Mouse (Mus musculus) kidney, embryonic 15.5 days (tissue): ENCODE measurements around the gene Mif. TPM values are rescaled to one million over a fixed set of nuclear protein-coding genes. Genes with fewer than 3 reads are reported as not detected.
"Not testable (repeated sequence)": the region's sequence is repeated elsewhere in the genome, so short reads cannot be mapped to it uniquely, and the experiment has no call there.

Experiments
- ATAC-seq: fragments of 200-750 bp; cut with Nextera tagmentation; replicated peaks from 2 replicates; pipeline ENCODE4 v1.8.0; 2017; ENCODE audit warnings: moderate TSS enrichment; ENCODE audit not compliant: low FRiP score
- H3K27ac ChIP-seq: fragments of 300-500 bp; sonication (generic); 2 replicates; pipeline ENCODE4 v1.5.1; 2015; ENCODE audit warnings: mild to moderate bottlenecking, inconsistent platforms
- H3K27me3 ChIP-seq: fragments of 300-500 bp; sonication (generic); 2 replicates; pipeline ENCODE4 v1.6.1; 2015; ENCODE audit warnings: inconsistent platforms
- H3K36me3 ChIP-seq: fragments of 300-500 bp; sonication (generic); 2 replicates; pipeline ENCODE4 v1.6.1; 2015; ENCODE audit warnings: inconsistent platforms
- H3K4me1 ChIP-seq: fragments of 300-500 bp; sonication (generic); 2 replicates; pipeline ENCODE4 v1.6.1; 2015; ENCODE audit warnings: inconsistent platforms
- H3K4me2 ChIP-seq: fragments of 300-500 bp; sonication (generic); 2 replicates; pipeline ENCODE4 v1.6.1; 2015; ENCODE audit warnings: moderate library complexity, mild to moderate bottlenecking, inconsistent platforms
- H3K4me3 ChIP-seq: fragments of 300-500 bp; sonication (generic); replicated peaks from 2 replicates; pipeline ENCODE4 v1.5.1; 2015; ENCODE audit warnings: mild to moderate bottlenecking, inconsistent platforms
- H3K9ac ChIP-seq: fragments of 300-500 bp; sonication (generic); 2 replicates; pipeline ENCODE4 v1.6.1; 2015; ENCODE audit warnings: mild to moderate bottlenecking, inconsistent platforms
- H3K9me3 ChIP-seq: fragments of 300-500 bp; sonication (generic); replicated peaks from 2 replicates; pipeline ENCODE4 v1.6.1; 2016; ENCODE audit warnings: inconsistent platforms
- WGBS: fragments of 180-500 bp; shearing (Covaris S2); methylation state at CpG from one replicate; pipeline ENCODE4 v1.1.7; 2015; ENCODE audit warnings: mixed read lengths; 5-methylcytosine and 5-hydroxymethylcytosine counted together
- polyA plus RNA-seq: library from polyadenylated mRNA; unstranded; fragments of >200 nt; fragmentation: Nextera tagmentation; extraction: Ambion mirVana; gene quantifications from 2 replicates; pipeline ENCODE4 v1.2.1, GENCODE M21; 2015

The Mif gene
- polyA plus RNA-seq, 1 experiment from 2014 or later = 2,032 TPM

DNA sequence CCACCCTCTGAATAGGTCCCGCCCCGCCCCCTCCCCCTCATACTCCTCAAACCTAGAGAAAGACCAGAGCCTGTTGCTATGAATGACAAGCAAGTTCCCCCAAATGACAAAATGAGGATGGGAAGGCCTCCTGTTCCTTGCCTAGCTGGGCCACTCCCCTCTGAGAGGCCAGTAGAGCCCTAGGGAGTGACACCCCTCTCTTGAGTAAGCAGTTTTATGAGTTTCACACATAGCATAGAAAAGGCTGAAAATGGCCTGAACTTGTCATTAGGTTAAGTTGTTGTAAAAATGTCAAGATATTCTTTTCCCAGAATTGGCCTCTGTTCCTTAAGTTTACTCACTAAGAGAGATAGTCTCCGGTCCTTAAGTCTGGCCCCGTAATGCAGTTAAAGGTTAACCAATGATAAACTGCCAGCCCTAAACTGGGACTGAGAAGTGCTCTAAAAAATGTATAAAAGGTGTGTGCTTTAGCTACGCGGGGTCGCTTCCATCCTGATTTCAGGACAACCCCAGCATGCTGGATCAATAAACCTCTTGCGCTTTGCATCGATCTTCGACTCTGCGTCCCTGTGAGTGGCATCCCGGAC is 7.4 kb downstream of the Mif start:
- ATAC-seq = no peak
- no peaks in the 10 kb centered on the region for H3K9me3 ChIP-seq
- H3K27ac ChIP-seq = no peak overlapping the region
- peaks cover 15% of the 10 kb centered on the region for H3K36me3 ChIP-seq
- H3K4me3 ChIP-seq = no peak overlapping the region
- no peak overlapping the region for H3K9ac ChIP-seq
- no peaks in the 10 kb centered on the region; the same call in 1 of the 2 replicates for H3K27me3 ChIP-seq
- peaks cover 6% of the 10 kb centered on the region for H3K4me1 ChIP-seq
- H3K4me2 ChIP-seq = no peak overlapping the region
- WGBS = 92% methylated on average over 12 of the region's 12 CpGs

- Histone ChIP-seq H3K27me3 (no peaks in the 10 kb centered on the region; the same call in 1 of the 2 replicates), H3K9ac (no peak overlapping the region), H3K4me1 (0 out of 2 replicates have a peak, but pooled peaks cover 3% of the 10 kb centered on the region), H3K4me2 (no peak overlapping the region), H3K27ac (no peak overlapping the region), H3K36me3 (peaks cover 6% of the 10 kb centered on the region), H3K4me3 (no peak overlapping the region), H3K9me3 (no peaks in the 10 kb centered on the region)
- whole genome bisulfite sequencing = 41% methylated on average over 3 of the region's 3 CpGs
- ATAC-seq = no peak
Observed at GRCm38 (mm10) chr10:75851681-75852080, 8.4 kb downstream of the Mif start.

- Histone ChIP-seq H3K36me3 (no peaks in the 10 kb centered on the region), H3K4me3 (no peak overlapping the region), H3K27ac (no peak overlapping the region), H3K9ac (no peak overlapping the region), H3K27me3 (no peaks in the 10 kb centered on the region; the same call in 1 of the 2 replicates), H3K4me2 (no peak overlapping the region), H3K4me1 (0 out of 2 replicates have a peak, but pooled peaks cover 3% of the 10 kb centered on the region), H3K9me3 (no peaks in the 10 kb centered on the region)
- WGBS = 12% methylated on average over 6 of the region's 6 CpGs
- no peak for ATAC-seq
Observed at GRCm38 (mm10) chr10:75851076-75851475, 9.0 kb downstream of the Mif start.

DNA sequence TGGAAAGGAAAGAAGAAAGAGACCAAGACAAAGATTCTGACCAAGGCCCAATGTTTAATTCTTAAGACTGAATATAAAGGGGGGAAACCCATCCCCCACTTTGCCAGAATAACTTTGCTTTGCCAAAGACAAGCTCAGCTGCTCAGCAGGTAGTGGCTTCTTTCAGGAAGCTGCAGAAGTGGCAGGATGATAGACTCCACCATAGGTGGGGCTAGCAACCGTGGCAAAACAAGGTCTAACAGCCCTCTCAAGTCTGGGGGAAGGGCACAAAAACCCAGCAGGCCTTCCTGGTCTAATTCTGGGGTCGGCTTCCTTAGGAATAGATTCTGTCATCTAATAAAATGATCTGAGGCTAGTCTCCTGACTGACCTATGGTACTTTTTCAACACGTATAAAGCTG is 11.7 kb downstream of the Mif start:
- no peaks in the 10 kb centered on the region for H3K9me3 ChIP-seq
- no peak overlapping the region for H3K4me3 ChIP-seq
- 0 out of 2 replicates have a peak, but pooled peaks cover 3% of the 10 kb centered on the region for H3K4me1 ChIP-seq
- no peak overlapping the region for H3K27ac ChIP-seq
- no peak for ATAC-seq
- no peaks in the 10 kb centered on the region for H3K36me3 ChIP-seq
- H3K4me2 ChIP-seq = no peak overlapping the region
- H3K27me3 ChIP-seq = no peaks in the 10 kb centered on the region; the same call in 1 of the 2 replicates
- H3K9ac ChIP-seq = no peak overlapping the region
- WGBS = 27% methylated on average over 3 of the region's 3 CpGs

DNA sequence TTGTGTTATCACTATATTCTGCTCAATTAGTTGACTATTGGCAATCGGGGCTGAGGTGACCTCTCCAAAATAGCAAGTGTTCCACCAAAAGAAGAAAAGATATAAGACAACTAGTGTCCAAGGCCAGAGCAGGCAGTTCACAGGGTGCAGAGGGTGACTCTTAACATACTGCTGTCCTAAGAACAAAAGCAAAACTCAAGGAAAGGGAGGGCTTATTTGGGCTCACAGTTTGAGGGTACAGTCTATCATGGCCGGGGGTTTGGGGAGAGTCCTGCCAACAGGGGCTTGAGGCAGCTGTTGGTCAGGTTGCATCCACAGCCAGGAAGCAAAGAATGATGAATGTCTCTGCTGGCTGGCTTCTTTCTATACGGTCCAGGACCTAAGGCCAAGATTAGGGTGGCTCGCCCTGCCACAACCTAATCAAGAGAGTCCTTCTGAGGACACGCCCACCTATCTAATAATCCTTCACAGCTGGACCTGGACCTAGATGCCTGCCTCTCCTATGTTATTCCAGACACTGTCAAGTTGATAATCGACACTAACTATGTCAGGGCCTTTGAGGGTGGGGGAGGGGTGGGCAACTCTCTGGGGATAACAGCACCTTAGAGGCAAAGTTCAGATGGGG is 14.6 kb downstream of the Mif start:
- H3K9ac ChIP-seq = no peak overlapping the region
- no peaks in the 10 kb centered on the region for H3K27me3 ChIP-seq
- no peaks in the 10 kb centered on the region for H3K9me3 ChIP-seq
- H3K4me2 ChIP-seq = no peak overlapping the region
- H3K36me3 ChIP-seq = no peaks in the 10 kb centered on the region
- 71% methylated on average over 6 of the region's 6 CpGs for WGBS
- H3K4me3 ChIP-seq = no peak overlapping the region
- H3K4me1 ChIP-seq = no peaks in the 10 kb centered on the region
- peak; percentile 43; the same call in 1 of the 2 replicates for ATAC-seq
- H3K27ac ChIP-seq = no peak overlapping the region

GRCm38 (mm10) chr10:75844800-75845199 is 15.2 kb downstream of the Mif start:
- no peaks in the 10 kb centered on the region for H3K4me1 ChIP-seq
- no peak overlapping the region for H3K4me3 ChIP-seq
- ATAC-seq = no peak
- no peaks in the 10 kb centered on the region for H3K27me3 ChIP-seq
- no peak overlapping the region for H3K9ac ChIP-seq
- H3K4me2 ChIP-seq = no peak overlapping the region
- WGBS = 85% methylated on average over 1 of the region's 1 CpGs
- no peaks in the 10 kb centered on the region for H3K36me3 ChIP-seq
- H3K9me3 ChIP-seq = no peaks in the 10 kb centered on the region
- no peak overlapping the region for H3K27ac ChIP-seq

- not testable (repeated sequence) for H3K9ac ChIP-seq, H3K27ac ChIP-seq, H3K4me3 ChIP-seq, H3K4me1 ChIP-seq, H3K36me3 ChIP-seq, H3K27me3 ChIP-seq, H3K9me3 ChIP-seq, ATAC-seq, H3K4me2 ChIP-seq
- WGBS = 83% methylated on average over 6 of the region's 6 CpGs
Observed at GRCm38 (mm10) chr10:75843898-75844297, 16.1 kb downstream of the Mif start.

DNA sequence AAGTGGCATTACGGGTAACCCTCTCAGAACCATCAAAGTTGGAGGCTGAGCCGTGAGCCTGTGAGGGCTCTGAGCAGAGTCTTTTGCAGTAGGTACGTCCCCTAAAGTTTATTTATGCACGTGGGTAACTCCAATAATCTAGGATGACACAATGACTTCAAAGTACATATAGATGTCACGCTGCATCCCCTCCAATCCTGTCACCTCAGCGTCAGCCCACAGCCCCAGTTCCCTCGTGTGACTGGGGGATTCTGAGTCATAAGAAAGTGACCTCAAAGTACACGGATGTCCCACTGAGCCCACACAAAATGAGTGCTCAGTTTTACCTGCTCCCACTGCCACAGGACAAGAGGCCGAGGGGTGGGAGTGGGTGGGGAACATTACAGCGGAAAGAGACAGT is 20.9 kb downstream of the Mif start:
- no peaks in the 10 kb centered on the region for H3K27me3 ChIP-seq
- H3K4me2 ChIP-seq = no peak overlapping the region
- H3K9ac ChIP-seq = no peak overlapping the region
- H3K36me3 ChIP-seq = no peaks in the 10 kb centered on the region
- no peaks in the 10 kb centered on the region for H3K9me3 ChIP-seq
- peaks cover 46% of the 10 kb centered on the region for H3K4me1 ChIP-seq
- ATAC-seq = no peak
- H3K27ac ChIP-seq = no peak overlapping the region
- no peak overlapping the region for H3K4me3 ChIP-seq
- 84% methylated on average over 10 of the region's 10 CpGs for WGBS

GRCm38 (mm10) chr10:75837248-75837759 is 22.7 kb downstream of the Mif start, which contains the start of gene Gstt2:
Gene Gstt2, minus strand, starts transcription at chr10:75837424.
- Histone ChIP-seq H3K9me3 (no peaks in the 10 kb centered on the region), H3K4me1 (peaks cover 57% of the 10 kb centered on the region), H3K36me3 (no peaks in the 10 kb centered on the region), H3K4me3 (peak within 1 kb of the TSS; percentile 48), H3K4me2 (peak within 1 kb of the TSS; percentile 78), H3K27ac (peak within 1 kb of the TSS; percentile 84), H3K27me3 (no peaks in the 10 kb centered on the region), H3K9ac (peak within 1 kb of the TSS; percentile 50)
- 0% methylated on average over 21 of the region's 21 CpGs for WGBS
- ATAC-seq = peak; percentile 90

DNA sequence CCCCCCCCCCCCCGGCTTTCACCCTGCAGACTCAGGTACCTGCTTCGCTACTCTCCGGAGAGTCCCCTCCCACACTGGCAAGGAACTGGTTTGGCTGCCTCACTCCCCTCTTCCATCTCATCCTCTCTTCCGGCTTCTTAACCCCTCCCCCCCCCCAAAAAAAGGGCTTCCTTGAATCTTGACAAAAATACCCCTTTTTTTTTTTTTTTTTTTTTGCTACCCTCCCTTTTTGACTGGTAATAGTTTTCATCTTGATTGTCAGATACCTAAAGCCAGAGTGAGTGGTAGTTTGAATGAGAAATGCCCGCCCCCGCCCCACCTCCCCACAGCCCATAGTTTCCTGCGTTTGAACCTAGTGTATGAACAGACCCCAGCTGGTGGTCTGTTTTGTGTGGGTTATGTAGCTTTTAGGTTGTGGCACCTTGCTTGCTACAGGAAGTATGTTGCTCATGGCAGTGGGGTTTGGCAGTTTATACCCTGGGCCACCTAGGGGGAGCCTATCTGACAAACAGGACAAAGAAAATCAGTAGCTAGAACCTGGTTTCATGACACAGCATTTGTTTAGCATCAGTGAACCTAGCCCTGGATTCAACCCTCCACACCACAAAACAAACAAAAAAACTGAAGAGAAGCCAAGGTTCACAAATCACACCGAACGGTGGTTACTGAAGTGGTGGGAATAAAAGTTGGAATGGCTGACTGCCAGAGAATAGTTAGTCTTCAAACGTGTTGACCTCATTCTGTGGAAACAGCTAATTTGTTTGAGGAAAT is 24.1 kb downstream of the Mif start:
- H3K36me3 ChIP-seq = no peaks in the 10 kb centered on the region
- H3K27ac ChIP-seq = peak overlapping the region; percentile 84
- peak overlapping the region; percentile 78 for H3K4me2 ChIP-seq
- H3K9ac ChIP-seq = no peak overlapping the region
- 10% methylated on average over 10 of the region's 10 CpGs for WGBS
- no peaks in the 10 kb centered on the region for H3K27me3 ChIP-seq
- peaks cover 57% of the 10 kb centered on the region for H3K4me1 ChIP-seq
- peak overlapping the region; percentile 42 for H3K4me3 ChIP-seq
- no peak for ATAC-seq
- H3K9me3 ChIP-seq = no peaks in the 10 kb centered on the region

DNA sequence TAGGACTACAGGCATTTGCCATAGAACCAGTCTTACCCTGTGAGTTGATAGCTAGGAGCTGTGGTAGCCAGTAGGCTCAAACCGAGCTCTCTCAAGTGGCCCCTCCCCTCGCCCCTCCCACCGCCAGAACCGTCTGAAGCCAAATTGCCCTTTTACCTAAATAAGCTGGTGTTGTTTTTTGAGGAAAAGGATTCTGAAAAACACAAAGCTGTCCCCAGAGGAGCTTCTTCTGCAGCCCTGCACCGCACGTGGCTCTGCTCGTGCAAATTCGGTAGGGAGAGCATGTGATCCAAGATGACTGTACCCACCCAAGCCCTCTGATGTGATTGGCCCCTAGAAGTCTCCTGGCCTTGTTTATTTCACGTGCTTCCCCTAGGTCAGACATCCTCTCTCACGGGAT is 24.7 kb downstream of the Mif start:
- Histone ChIP-seq H3K9me3 (no peaks in the 10 kb centered on the region), H3K27me3 (no peaks in the 10 kb centered on the region), H3K4me3 (peak overlapping the region; percentile 42), H3K36me3 (no peaks in the 10 kb centered on the region), H3K27ac (peak overlapping the region; percentile 72), H3K4me1 (peaks cover 57% of the 10 kb centered on the region), H3K9ac (no peak overlapping the region), H3K4me2 (peak overlapping the region; percentile 78)
- no peak for ATAC-seq
- WGBS = 1% methylated on average over 10 of the region's 10 CpGs

DNA sequence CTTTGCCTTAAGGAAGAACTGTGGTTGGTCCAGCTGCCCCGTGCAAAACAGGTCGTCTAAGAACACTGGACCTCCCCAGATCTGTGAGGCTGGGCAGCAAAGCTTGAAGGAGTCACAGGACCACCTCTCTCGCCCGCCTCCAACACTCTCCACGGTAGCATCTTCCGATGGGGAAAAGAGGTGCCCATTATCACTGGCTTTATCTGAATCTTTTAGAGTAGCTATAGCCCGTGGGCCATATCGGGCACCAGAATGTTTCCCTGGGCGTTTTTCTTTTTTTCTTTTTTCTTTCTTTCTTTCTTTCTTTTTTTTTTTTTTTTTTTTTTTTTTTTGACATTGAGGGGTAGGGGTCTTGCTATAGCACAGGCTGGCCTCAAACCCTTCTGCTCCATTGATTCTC is 25.3 kb downstream of the Mif start:
- 10% methylated on average over 9 of the region's 9 CpGs for WGBS
- Histone ChIP-seq H3K4me3 (peak overlapping the region; percentile 42), H3K4me2 (peak overlapping the region; percentile 78), H3K27me3 (no peaks in the 10 kb centered on the region), H3K9me3 (no peaks in the 10 kb centered on the region), H3K4me1 (peaks cover 57% of the 10 kb centered on the region), H3K36me3 (no peaks in the 10 kb centered on the region), H3K9ac (peak overlapping the region; percentile 29), H3K27ac (peak overlapping the region; percentile 72)
- no peak for ATAC-seq
